Mouse (Mus musculus): ENCODE data around the gene Sytl1. TPM values are rescaled to one million over a fixed set of nuclear protein-coding genes. Genes with fewer than 3 reads are reported as not detected.

The Sytl1 gene
- total and polyA plus RNA-seq, 3 experiments, result 0.05 to 2.5 (median 1.4) TPM

DNA sequence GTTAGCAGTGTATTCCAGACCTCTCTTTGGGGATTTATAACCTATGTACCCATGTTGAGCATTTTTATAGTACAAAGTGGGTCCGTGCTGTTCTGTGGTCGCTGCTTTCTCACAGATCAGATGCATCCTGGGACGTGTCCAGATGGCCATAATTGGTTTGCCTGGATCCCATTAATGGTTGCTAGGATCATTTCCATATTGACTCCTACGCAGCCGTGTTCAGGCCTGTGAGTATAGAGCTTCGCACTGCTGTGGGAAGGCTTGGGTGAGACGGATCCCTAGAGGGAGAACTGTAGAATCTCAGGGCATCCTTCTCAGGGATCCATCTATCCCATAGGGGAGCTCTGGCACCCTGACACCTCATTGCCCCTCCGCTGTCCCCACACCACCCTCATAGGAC, 33.3 kb downstream of the Sytl1 start:
- ATAC-seq (ENCODE audit: extremely low read depth, insufficient number of reproducible peaks, low FRiP score, poor library complexity, severe bottlenecking) (no peak), DNase-seq (ENCODE audit: low spot score) (no peak)
- Histone ChIP-seq H3K9me3 (replicated peaks) (no peaks in the 10 kb centered on the region), H3K4me1 (ENCODE audit: insufficient read depth, low read depth, low read length) (peaks cover 24% of the 10 kb centered on the region), H3K27me3 (ENCODE audit: insufficient read depth, low read length) (peaks cover 21% of the 10 kb centered on the region), H3K4me3 (ENCODE audit: low read depth, low read length) (no peak overlapping the region), H3K36me3 (replicated peaks) (no peaks in the 10 kb centered on the region)
- TF ChIP-seq GATA1 (IDR thresholded peaks at IDR 0.05; ENCODE audit: borderline replicate concordance, low read length) (no peak), GATA2 (IDR thresholded peaks at IDR 0.05; ENCODE audit: borderline replicate concordance, low read depth, low read length) (no peak)

DNA sequence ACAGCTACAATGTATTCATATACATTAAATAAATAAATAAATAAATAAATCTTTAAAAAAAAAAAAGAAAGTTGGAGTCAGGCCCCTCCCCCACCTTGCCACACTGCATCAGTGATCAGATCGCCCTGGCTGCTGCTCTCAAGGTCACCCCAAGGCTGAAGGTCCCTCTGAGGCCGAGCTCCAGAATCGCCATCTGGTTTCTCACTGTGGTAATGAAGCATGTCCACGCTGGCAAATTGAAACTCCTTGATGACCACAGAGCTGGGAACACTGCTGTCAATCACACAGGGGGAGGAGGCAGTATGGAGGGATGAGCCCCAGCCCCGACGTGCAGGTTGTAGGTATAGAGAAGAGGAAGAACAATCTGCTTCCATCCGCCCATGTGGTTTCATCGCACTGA, 35.3 kb downstream of the Sytl1 start:
- TF ChIP-seq POLR2AphosphoS5 (IDR thresholded peaks at IDR 0.05; ENCODE audit: insufficient replicate concordance, low read depth, low read length), result no peak
- no peak for TF ChIP-seq GATA2 (IDR thresholded peaks at IDR 0.05; ENCODE audit: borderline replicate concordance, low read depth, low read length)
- TF ChIP-seq GATA1 (IDR thresholded peaks at IDR 0.05; ENCODE audit: borderline replicate concordance, low read length), result no peak
- TF ChIP-seq TAL1 (conservative IDR thresholded peaks at IDR 0.05; ENCODE audit: low read depth, low read length), result no peak
- TF ChIP-seq CTCF (IDR thresholded peaks at IDR 0.05; ENCODE audit: low read depth, low read length), result no peak

DNA sequence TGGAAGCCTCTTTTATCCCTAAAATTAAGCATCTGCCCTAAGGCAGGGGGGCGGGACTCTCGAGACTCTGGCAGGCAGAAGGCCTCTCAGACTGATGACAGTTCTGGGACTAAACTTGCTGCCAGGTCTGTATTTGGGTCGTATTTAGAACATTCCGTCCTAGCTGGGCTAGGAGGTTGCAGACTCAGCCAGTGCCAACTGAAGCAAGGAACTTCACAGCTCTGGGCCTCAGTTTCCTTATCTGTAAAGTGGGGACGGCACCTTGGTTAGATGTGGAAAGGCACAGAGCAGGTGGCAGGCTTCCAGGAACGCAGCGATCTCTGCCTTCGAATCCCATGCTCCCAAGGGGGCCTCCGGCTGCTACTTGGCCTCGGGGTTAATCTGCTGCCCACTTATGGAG, 36.8 kb downstream of the Sytl1 start:
- H3K27me3 ChIP-seq (ENCODE audit: insufficient read depth, low read length), result peaks cover 54% of the 10 kb centered on the region
- no peak for TF ChIP-seq GATA2 (IDR thresholded peaks at IDR 0.05; ENCODE audit: borderline replicate concordance, low read depth, low read length)
- no peak for TF ChIP-seq POLR2AphosphoS5 (IDR thresholded peaks at IDR 0.05; ENCODE audit: insufficient replicate concordance, low read depth, low read length)
- TF ChIP-seq CTCF (IDR thresholded peaks at IDR 0.05; ENCODE audit: low read depth, low read length), result no peak
- no peak for TF ChIP-seq TAL1 (conservative IDR thresholded peaks at IDR 0.05; ENCODE audit: low read depth, low read length)
- TF ChIP-seq GATA1 (IDR thresholded peaks at IDR 0.05; ENCODE audit: borderline replicate concordance, low read length), result no peak
- no peak for DNase-seq (ENCODE audit: low spot score)
- no peak overlapping the region for H3K4me3 ChIP-seq (ENCODE audit: low read depth, low read length)
- no peaks in the 10 kb centered on the region for H3K9me3 ChIP-seq (replicated peaks)
- H3K4me1 ChIP-seq (ENCODE audit: insufficient read depth, low read depth, low read length), result peaks cover 27% of the 10 kb centered on the region
- no peak for ATAC-seq (ENCODE audit: extremely low read depth, insufficient number of reproducible peaks, low FRiP score, poor library complexity, severe bottlenecking)
- H3K36me3 ChIP-seq (replicated peaks), result no peaks in the 10 kb centered on the region

More for the DNA sequence above, 35.3 kb downstream of the Sytl1 start:
- ATAC-seq (ENCODE audit: extremely low read depth, insufficient number of reproducible peaks, low FRiP score, poor library complexity, severe bottlenecking) (no peak), DNase-seq (ENCODE audit: low spot score) (no peak)
- peaks cover 40% of the 10 kb centered on the region for H3K27me3 ChIP-seq (ENCODE audit: insufficient read depth, low read length)
- no peaks in the 10 kb centered on the region for H3K9me3 ChIP-seq (replicated peaks)
- no peak overlapping the region for H3K4me3 ChIP-seq (ENCODE audit: low read depth, low read length)
- peaks cover 18% of the 10 kb centered on the region for H3K4me1 ChIP-seq (ENCODE audit: insufficient read depth, low read depth, low read length)
- no peaks in the 10 kb centered on the region for H3K36me3 ChIP-seq (replicated peaks)

DNA sequence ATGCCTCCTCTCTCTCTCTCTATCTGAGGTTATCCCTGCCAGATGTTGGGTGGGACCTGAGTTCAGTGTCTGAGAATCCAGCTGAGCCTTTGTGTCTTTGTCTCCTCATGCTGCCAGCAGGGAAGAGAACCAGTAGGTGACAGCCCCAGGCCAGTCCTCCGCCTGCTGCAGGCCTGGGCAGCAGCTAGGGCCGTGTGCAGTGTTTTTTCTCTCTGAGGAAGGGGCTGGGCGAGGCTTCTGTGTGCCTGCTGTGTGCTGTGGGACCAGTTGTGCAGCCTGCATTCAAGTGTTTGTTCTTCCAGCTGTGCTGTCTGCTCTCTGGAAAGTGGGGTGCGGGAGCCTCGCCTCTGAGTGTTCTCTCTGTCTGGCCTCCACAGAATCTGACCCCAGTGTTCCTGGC, 39.0 kb downstream of the Sytl1 start:
- ATAC-seq (ENCODE audit: extremely low read depth, insufficient number of reproducible peaks, low FRiP score, poor library complexity, severe bottlenecking) (no peak), DNase-seq (ENCODE audit: low spot score) (no peak)
- H3K4me3 ChIP-seq (ENCODE audit: low read depth, low read length), result no peak overlapping the region
- H3K9me3 ChIP-seq (replicated peaks), result no peaks in the 10 kb centered on the region
- TF ChIP-seq POLR2AphosphoS5 (IDR thresholded peaks at IDR 0.05; ENCODE audit: insufficient replicate concordance, low read depth, low read length) (no peak), CTCF (IDR thresholded peaks at IDR 0.05; ENCODE audit: low read depth, low read length) (no peak), TAL1 (conservative IDR thresholded peaks at IDR 0.05; ENCODE audit: low read depth, low read length) (no peak), GATA1 (IDR thresholded peaks at IDR 0.05; ENCODE audit: borderline replicate concordance, low read length) (no peak), GATA2 (IDR thresholded peaks at IDR 0.05; ENCODE audit: borderline replicate concordance, low read depth, low read length) (no peak)
- H3K27me3 ChIP-seq (ENCODE audit: insufficient read depth, low read length), result peaks cover 57% of the 10 kb centered on the region
- H3K4me1 ChIP-seq (ENCODE audit: insufficient read depth, low read depth, low read length), result peaks cover 44% of the 10 kb centered on the region
- H3K36me3 ChIP-seq (replicated peaks), result no peaks in the 10 kb centered on the region

DNA sequence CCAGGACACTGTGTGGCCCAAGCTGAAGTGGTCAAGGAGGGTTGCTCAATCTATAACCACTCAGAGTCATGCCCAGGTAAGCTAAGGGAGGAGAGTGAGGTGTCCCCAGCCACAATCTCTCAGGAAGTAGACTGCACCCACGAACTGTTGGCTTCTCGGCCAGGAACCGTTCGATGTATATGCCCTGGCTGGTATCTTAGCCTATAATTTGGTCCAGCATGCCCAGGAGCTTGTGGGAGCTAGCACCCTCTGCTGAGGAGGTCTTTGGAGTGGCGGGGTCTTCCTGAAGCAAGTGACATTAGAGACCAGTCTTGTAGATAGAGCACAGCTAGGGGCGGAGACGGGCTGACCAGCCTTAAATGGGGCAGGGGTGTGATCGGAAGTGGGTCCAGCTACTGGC, 41.2 kb downstream of the Sytl1 start:
- Histone ChIP-seq H3K27me3 (ENCODE audit: insufficient read depth, low read length) (peaks cover 56% of the 10 kb centered on the region), H3K4me1 (ENCODE audit: insufficient read depth, low read depth, low read length) (peaks cover 55% of the 10 kb centered on the region), H3K9me3 (replicated peaks) (no peaks in the 10 kb centered on the region), H3K36me3 (replicated peaks) (no peaks in the 10 kb centered on the region), H3K4me3 (ENCODE audit: low read depth, low read length) (no peak overlapping the region)
- no peak for ATAC-seq (ENCODE audit: extremely low read depth, insufficient number of reproducible peaks, low FRiP score, poor library complexity, severe bottlenecking)
- no peak for DNase-seq (ENCODE audit: low spot score)
- TF ChIP-seq TAL1 (conservative IDR thresholded peaks at IDR 0.05; ENCODE audit: low read depth, low read length), result no peak
- no peak for TF ChIP-seq GATA1 (IDR thresholded peaks at IDR 0.05; ENCODE audit: borderline replicate concordance, low read length)
- TF ChIP-seq CTCF (IDR thresholded peaks at IDR 0.05; ENCODE audit: low read depth, low read length), result no peak
- TF ChIP-seq GATA2 (IDR thresholded peaks at IDR 0.05; ENCODE audit: borderline replicate concordance, low read depth, low read length), result no peak
- TF ChIP-seq POLR2AphosphoS5 (IDR thresholded peaks at IDR 0.05; ENCODE audit: insufficient replicate concordance, low read depth, low read length), result no peak

DNA sequence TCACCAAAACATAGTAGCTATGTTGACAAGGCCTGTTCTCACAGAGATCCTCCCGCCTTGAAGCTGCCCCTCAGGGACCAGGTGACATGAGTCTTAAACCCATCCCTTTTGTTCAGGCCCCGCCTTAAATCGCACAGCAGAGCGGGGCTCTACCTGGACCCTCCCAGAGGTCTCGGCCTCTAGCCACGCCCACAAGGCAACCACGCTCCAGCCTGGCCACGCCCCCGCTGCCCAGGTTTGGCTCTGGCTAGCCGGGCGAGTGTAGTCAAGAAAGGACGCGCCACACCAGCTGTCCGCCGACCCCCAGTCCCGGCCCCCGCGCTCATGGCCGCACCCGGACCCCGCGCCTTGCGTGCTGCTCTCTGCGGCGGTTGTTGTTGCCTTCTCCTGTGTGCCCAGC, 42.3 kb downstream of the Sytl1 start:
- no peaks in the 10 kb centered on the region for H3K36me3 ChIP-seq (replicated peaks)
- TF ChIP-seq CTCF (IDR thresholded peaks at IDR 0.05; ENCODE audit: low read depth, low read length) (no peak), TAL1 (conservative IDR thresholded peaks at IDR 0.05; ENCODE audit: low read depth, low read length) (no peak), GATA1 (IDR thresholded peaks at IDR 0.05; ENCODE audit: borderline replicate concordance, low read length) (no peak), GATA2 (IDR thresholded peaks at IDR 0.05; ENCODE audit: borderline replicate concordance, low read depth, low read length) (no peak), POLR2AphosphoS5 (IDR thresholded peaks at IDR 0.05; ENCODE audit: insufficient replicate concordance, low read depth, low read length) (no peak)
- no peak for DNase-seq (ENCODE audit: low spot score)
- peaks cover 57% of the 10 kb centered on the region for H3K27me3 ChIP-seq (ENCODE audit: insufficient read depth, low read length)
- peak overlapping the region; percentile 16; the same call in 1 of the 2 replicates for H3K4me3 ChIP-seq (ENCODE audit: low read depth, low read length)
- H3K4me1 ChIP-seq (ENCODE audit: insufficient read depth, low read depth, low read length), result peaks cover 55% of the 10 kb centered on the region
- no peak for ATAC-seq (ENCODE audit: extremely low read depth, insufficient number of reproducible peaks, low FRiP score, poor library complexity, severe bottlenecking)
- no peaks in the 10 kb centered on the region for H3K9me3 ChIP-seq (replicated peaks)

DNA sequence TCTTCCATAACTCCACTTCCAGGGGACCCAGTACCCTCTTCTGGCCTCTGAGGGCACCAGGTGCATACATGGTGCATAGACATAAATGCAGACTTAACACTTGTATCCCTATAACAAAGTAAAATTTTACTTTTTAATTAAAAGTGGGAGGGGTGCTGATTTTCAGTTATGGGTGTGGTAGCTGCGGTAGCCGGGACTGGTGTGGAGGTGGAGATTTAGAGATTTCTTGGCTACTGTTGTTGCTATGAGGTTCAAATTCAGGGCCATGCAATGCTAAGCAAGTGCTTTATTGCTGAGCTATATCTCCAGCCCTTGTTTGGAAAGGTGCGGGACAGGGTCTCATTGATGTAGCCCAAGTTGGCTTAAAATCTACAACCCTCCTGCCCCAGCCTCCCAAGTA, 44.2 kb downstream of the Sytl1 start:
- no peaks in the 10 kb centered on the region for H3K9me3 ChIP-seq (replicated peaks)
- TF ChIP-seq POLR2AphosphoS5 (IDR thresholded peaks at IDR 0.05; ENCODE audit: insufficient replicate concordance, low read depth, low read length), result no peak
- no peak for TF ChIP-seq GATA1 (IDR thresholded peaks at IDR 0.05; ENCODE audit: borderline replicate concordance, low read length)
- no peak for TF ChIP-seq GATA2 (IDR thresholded peaks at IDR 0.05; ENCODE audit: borderline replicate concordance, low read depth, low read length)
- no peak for TF ChIP-seq TAL1 (conservative IDR thresholded peaks at IDR 0.05; ENCODE audit: low read depth, low read length)
- TF ChIP-seq CTCF (IDR thresholded peaks at IDR 0.05; ENCODE audit: low read depth, low read length), result no peak
- peaks cover 50% of the 10 kb centered on the region for H3K4me1 ChIP-seq (ENCODE audit: insufficient read depth, low read depth, low read length)
- H3K27me3 ChIP-seq (ENCODE audit: insufficient read depth, low read length), result peaks cover 47% of the 10 kb centered on the region
- DNase-seq (ENCODE audit: low spot score) (no peak), ATAC-seq (ENCODE audit: extremely low read depth, insufficient number of reproducible peaks, low FRiP score, poor library complexity, severe bottlenecking) (no peak)
- no peak overlapping the region for H3K4me3 ChIP-seq (ENCODE audit: low read depth, low read length)
- H3K36me3 ChIP-seq (replicated peaks), result no peaks in the 10 kb centered on the region
